Mouse (Mus musculus) embryonic fibroblast, embryonic 13.5 days (primary cell): Measurements from ENCODE around the gene B3gntl1.

Experiments
- CTCF ChIP-seq: IDR thresholded peaks from 2 replicates; pipeline ENCODE4 v1.5.1; 2011; ENCODE audit warnings: mild to moderate bottlenecking, control low read depth, low read length, moderate library complexity, borderline replicate concordance; ENCODE audit not compliant: insufficient read depth
- POLR2A ChIP-seq: IDR thresholded peaks from 2 replicates; pipeline ENCODE4 v1.6.1; 2011; ENCODE audit warnings: low read depth, mild to moderate bottlenecking, control low read depth, low read length, moderate library complexity

DNA sequence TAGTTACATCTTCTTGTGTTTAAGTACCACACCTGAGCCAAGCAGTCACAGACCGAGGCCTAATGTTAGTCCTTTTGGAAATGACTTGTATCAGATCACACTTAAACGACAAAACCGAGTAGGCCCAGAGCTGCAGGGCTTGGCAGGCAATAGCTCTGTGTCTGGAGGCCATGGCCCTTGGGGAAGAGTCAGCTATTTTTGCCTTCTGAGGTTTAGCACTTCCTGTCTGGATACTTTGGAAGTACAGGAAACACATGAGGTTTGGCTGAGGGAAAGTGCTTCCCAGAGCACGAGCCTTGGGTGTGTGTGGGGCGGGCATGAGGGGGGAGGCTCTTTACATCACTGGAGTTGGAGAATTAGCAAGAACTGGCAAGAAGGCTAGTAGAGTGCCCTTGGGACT is 13.7 kb upstream of the B3gntl1 start:
- no peak for TF ChIP-seq POLR2A
- no peak for TF ChIP-seq CTCF
